In the genomic region with DNA sequence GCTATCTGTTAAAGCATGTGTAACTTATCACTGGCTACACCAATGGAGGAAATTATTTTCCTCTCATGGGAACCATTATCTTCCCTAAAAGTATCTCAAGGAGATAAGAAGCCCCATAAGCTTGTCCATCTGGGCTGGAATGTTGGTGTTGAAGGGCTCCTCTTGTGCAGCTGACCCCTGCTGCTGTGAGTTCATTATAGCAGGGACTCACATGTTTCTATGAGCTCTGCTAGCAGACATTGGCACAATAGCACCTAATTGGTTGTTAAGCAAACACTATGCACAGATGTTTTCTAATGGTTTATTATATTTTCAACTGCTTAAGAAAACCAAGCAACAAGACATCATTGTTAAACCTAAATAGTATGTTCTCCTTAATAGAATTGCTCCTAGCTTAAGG, we compare ENCODE assay signal across 24 mouse cellular contexts. TPM values are rescaled to one million over a fixed set of nuclear protein-coding genes. Genes with fewer than 3 reads are reported as not detected.
"Had no signal": no experiment of that assay in that cellular context is flagged by ENCODE, and none has a peak within 500 bp of the region (broad histone marks: within the 10 kb centered on the region; RNA-seq: fewer than 3 reads in every experiment).

No protein-coding gene starts in this region.

- H3K4me1 ChIP-seq: lung, embryonic 15.5 days; megakaryocyte, embryonic 14.5 days; midbrain, embryonic 13.5 days; neural tube, embryonic 13.5 days; neural tube, embryonic 15.5 days had no signal

- DNase-seq: liver, postnatal 0 days; lung, adult 2 months; lung, postnatal 14 days; lung, postnatal 36 days; right cerebral cortex, adult 18-20 months; right cerebral cortex, postnatal 25 days; right cerebral cortex, postnatal 4 days; spleen, adult 18-20 months; thymus, adult 18-20 months; thymus, postnatal 14 days; thymus, postnatal 36 days had no signal

- H3K9ac ChIP-seq: liver, postnatal 0 days; lung, embryonic 15.5 days; midbrain, embryonic 13.5 days; neural tube, embryonic 13.5 days; neural tube, embryonic 15.5 days had no signal

- H3K9me3 ChIP-seq: lung, embryonic 15.5 days; megakaryocyte, embryonic 14.5 days; midbrain, embryonic 13.5 days; neural tube, embryonic 13.5 days; neural tube, embryonic 15.5 days had no signal

- H3K27ac ChIP-seq: lung, embryonic 15.5 days; macrophage; midbrain, embryonic 13.5 days; neural tube, embryonic 13.5 days; neural tube, embryonic 15.5 days had no signal

- H3K36me3 ChIP-seq: lung, embryonic 15.5 days; midbrain, embryonic 13.5 days; neural tube, embryonic 13.5 days; neural tube, embryonic 15.5 days had no signal

- H3K4me3 ChIP-seq: lung, embryonic 15.5 days; megakaryocyte, embryonic 14.5 days; midbrain, embryonic 13.5 days; myocyte; neural tube, embryonic 13.5 days; neural tube, embryonic 15.5 days had no signal

- H3K4me2 ChIP-seq: lung, embryonic 15.5 days; midbrain, embryonic 11.5 days; midbrain, embryonic 13.5 days; neural tube, embryonic 13.5 days; neural tube, embryonic 15.5 days had no signal

- H3K27me3 ChIP-seq: lung, embryonic 15.5 days; megakaryocyte, embryonic 14.5 days; midbrain, embryonic 13.5 days; neural tube, embryonic 13.5 days; neural tube, embryonic 15.5 days had no signal

- ATAC-seq: liver, postnatal 0 days; lung, postnatal 0 days; midbrain, embryonic 13.5 days; midbrain, embryonic 16.5 days had no signal

RNA-seq across cellular contexts. Expression of gene C130060K24Rik, which starts 41.5 kb away (rescaled TPM):
- total RNA-seq: megakaryocyte progenitor cell, adult 5-6 weeks had no signal
- polyA plus RNA-seq: liver, postnatal 0 days; lung, adult 2 months; lung, postnatal 0 days; macrophage; myocyte; small intestine, adult 2 months; thymus, postnatal 0 days had no signal
